Mouse (Mus musculus): ENCODE measurements around the gene Krt18. TPM values are rescaled to one million over a fixed set of nuclear protein-coding genes. Genes with fewer than 3 reads are reported as not detected.
A peak's percentile ranks its signal among the peaks of the same experiment; 100 is the strongest.

Gene Krt18
- polyA plus RNA-seq, 2 experiments from 2014 or later, result not detected

DNA sequence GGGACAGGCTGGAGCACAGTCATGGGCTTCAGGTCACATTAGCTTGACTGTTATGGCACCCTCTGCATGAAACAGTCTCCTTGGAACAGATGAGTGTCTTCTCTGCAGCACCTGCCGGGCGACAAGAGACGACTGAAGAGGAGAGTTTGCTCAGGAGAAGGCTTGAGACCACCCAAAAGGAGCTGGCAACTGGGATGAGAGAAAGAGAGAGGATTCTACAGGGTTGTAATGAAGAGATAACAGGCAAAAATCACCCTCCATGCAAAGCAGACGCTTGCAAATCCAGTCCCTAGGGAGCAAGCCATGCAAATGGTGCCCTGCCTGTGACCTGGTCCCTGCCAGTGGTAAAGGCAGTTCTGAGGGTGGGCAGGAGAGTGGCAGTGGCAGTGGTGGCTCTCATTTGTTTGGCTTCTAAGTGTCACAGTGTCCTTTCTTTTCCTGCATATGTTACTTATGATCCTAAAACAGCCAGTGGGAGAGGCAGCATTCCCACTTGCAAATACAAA lies 15.7 kb upstream of the Krt18 start:
- no peak for ATAC-seq

DNA sequence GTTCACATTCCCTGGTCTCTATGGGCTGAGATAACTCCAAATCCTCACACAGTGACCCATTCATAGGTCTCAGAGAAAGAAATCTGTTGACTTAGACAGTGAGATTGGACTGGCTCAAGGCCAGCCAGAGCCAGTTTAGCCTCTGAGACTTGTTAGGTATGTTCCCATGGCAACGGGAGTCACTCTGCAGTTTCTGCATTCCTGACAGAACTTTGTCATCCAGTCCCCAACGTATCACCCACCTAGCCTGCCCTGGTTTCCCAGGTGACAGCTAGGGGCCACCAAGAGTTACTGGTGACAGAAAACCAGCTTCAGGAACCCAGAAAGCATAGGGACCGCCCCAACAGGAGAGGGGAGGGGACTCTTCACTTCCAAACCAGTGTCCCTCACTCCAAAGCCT lies 14.3 kb upstream of the Krt18 start:
- ATAC-seq, result no peak

DNA sequence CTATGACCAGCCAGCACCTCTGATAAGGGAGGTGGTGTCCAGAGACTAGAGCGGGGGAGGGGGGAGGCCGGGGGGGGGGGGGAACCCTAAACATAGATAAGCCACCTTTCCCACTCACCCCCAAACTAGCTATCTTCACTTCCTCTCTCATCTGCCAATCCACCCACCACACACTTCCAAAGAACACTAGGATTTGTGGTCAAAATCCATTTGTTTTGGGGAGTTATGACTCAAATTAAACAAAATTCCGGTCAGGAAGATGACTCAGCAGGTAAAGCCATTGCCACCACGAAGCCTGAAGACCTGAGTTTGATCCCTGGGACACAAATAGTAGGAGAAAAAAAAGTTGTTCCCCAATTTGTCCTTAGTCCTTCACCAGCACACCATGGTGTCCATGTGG lies 13.1 kb upstream of the Krt18 start:
- ATAC-seq, result no peak

DNA sequence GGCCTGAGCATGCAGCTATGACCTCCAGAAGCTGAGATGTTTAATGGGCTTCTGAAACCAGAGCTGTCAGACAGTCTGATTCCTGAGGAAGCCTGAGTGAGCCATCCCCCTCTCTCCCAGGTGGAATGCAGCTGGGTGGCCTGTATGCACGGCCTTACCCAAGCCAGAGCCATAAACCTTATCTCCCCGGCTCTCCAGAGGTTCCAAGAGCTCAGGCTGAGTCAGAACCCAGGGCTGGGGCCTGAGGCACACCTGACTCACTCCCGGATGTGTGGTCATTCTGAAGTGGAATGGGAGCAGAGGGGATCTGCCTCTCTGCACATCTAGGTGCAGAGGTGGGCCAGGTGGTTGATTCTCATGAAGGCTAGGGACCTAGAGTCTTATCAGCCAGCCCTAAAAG lies 11.9 kb upstream of the Krt18 start:
- ATAC-seq, result no peak

DNA sequence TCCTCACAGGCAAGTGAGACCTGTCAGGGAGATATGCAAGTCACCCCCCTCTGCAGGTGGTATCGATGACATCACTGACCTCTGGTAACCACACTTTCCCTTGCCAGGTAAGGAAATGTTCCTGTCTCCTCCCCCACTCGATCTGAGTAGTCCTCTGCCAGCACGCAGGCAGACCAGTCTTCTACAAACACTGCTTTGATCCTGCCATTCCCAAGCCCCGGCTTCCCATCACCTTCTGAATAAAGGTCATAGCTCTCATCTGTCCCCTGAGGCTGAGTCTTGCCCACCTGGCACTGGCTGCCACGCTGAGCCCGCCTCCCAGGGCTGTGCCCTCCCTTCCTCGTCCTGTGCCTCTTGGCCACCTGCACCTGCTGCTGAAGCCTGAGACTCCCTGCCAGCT lies 11.2 kb upstream of the Krt18 start:
- no peak for ATAC-seq

DNA sequence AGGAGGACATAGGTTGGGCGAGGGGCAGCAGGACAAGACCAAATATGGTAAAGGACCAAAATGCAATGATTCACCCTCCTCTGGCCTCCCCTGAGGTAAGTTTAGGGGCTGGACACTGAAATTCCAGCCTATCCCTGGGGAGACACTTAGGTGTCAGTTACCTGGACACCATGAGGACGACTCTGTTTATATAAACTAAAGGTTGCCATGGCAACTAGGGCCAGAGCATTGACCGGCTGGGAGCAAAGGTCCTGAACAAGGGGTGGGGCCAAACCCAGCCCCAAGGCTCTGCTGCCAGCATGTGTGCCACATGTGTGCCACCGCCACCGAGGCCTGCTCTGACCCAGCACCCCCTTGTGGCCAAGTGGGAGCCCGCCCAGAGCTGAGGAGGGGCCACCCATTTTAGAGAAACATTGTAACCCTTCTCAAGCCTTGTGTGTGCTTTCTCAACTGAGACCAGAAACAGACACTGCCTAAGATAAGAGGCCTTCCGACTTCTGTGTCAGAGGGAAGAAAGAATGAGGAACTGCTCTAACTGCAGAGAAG lies 10.0 kb upstream of the Krt18 start:
- no peak for ATAC-seq

DNA sequence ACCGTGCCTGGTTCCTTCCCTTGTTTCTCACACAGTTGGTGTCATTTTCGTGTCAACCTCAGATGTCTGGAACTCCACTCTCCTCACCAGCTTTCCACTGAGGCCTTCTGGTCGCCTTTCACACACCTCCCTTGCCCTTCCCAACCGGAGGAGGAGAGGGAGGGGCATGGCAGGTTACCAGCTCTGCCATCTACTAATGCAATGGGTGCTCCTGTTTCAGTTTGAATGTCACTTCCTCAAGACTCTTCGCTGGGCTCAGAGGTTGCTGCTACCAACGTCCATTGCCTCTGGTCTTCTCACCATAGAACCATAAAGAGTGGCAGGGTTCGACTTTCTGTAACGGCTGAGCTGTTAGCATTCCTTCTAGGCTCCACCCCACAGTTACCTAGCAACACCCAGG lies 5.5 kb upstream of the Krt18 start:
- no peak for ATAC-seq

DNA sequence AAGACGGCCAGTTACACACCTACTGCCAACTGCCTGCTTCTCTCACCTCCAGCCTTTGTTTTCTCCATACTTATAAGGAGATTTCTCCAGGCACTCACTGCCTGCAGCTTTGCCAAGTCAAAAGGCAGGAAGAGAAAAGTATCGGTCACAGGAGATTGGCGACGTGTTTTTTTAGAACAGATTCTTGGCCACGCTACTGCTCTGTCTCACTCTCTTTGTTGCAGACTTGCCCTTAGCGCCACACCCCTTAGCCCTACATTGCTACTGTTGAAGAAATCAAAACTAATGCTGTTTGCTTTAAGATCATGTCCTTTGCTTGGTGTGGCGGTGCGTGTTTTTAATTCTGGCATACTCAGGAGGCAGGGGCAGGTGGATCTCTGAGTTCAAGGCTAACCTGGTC lies 4.1 kb upstream of the Krt18 start:
- ATAC-seq, result no peak

DNA sequence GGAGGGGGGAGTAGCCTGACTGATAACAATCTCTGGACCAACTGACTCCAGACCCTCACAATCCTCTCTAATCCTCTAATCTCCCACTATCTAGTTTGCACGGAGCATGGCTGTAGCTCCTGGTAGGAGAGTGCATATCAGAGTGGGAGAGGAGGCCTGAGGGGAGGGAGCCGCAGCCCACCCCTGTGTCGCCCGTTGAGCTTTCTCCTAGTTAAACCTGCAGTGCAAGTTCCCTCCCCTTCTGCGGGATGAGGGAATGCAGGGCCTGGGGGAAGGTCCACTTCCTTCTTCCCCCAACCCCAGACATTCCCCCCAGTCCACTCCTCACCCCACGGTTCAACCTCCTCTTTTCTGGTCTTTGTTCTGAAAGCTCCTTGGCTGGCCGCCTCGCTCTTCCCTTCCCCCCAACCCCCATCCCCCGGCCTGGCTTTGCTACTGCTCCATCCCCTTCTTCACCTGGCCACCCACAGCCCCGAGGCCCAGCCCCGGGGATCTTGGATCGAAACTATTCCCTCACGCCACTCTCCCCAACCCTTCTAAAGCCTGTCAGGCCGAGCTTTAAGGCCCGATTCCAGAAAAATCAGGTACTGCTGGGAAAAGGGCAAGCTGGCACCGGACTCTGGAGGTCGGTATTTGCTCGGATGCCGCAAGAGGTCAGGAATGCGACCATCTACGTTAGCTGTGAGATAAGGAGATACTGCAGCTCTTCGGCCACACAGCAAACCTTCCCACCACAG lies 2.7 kb upstream of the Krt18 start:
- ATAC-seq, result no peak

DNA sequence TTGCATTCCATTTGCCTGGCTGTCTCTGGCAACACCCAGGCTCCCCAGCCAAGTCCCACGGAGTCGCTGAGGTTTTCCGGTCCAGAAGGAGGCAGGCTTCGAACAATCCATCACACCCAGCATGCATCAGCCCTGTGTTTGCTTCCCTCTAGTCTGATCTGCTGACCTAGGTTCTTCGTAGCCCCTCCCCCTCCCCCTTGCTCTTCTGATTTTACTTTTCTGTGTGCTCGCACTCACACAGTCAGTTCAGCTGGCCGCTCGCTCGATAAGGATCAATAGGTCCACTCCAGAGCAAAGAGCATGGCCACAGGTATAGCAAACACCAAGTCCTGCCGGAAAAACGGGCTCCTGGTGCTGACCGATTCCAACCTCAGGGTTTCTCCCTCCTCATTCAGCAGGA lies 1.6 kb upstream of the Krt18 start:
- no peak for ATAC-seq

DNA sequence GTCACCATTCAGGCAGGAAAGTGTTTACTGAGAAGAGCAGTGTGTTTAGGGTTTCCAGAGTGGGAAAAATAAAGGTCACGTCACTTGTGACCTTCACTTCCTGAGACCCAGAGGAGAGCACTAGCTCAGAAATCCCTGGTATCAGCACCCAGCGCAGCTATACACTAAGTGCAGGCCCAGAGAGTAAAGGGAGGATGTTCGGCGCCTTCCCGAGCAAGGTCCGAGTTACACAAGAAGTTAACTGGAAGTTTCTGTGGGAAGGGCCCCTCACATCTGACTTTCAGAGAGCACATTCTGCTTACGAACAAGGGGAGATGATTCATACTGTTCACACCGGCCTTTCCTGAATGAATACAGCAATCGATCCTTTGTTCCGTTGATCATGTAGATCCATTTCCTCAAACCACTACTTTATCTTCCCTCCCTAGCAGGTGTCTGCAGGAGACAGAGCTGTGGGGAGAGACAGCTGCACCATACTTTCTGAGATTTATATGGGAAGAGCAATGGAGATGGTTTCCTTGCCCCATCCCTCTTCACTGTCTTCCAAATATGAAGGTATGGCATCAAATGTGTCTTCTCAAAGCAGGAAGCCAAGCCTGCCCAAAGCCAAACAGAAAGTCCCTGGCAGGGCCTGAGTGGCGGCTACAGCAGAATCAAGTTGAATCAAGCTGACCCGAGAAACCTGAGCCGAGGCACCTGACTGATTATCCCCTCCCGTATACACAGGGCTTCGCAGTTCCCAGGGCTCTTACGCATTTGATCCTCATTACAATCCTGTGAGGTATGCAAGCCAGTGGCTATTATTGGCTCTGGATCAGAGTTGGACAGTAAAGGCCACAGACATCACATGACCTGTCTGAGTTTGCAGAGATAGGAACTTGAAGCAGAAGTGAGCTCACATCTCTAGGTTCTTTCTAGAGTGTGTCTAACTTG lies 6.4 kb downstream of the Krt18 start:
- no peak for ATAC-seq

DNA sequence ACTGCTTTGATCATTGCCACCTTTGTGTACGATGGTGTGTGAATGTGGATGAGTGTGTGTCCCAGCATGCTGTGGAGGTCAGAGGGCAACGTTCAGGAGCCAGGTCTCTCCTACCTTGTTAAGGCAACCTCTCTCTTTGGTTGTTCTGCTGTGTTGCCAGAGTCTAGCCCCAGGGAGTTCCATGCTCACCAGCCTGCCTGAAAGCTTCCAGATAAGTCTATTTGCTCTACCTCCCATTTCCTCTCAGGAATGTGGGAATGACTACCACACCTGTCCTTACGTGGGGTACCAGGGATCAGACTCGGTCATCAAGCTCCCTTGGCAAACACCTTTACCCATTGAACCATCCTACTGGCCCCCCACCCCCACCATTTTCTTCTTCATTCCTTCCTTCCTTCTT lies 12.3 kb downstream of the Krt18 start:
- no peak for ATAC-seq

DNA sequence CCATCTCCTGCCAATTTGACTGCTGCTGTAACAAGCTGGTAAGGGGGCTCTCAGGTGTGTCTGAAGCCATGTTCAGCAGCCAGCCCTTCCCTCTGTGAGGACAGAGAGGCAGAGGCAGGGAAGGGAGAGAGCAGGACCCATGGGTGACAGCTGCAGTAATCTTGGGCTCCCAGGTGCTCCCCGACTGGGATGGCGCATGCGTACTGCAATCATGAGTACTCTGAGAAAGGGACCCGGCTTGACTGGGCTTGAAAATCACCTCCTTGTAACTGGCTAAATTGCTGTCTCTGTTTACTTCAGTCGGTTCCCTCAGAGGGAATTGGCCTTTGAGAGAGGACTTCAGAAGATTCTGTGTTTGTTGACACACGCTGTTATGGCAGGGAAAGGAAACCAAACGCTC lies 14.0 kb downstream of the Krt18 start:
- ATAC-seq, result no peak

DNA sequence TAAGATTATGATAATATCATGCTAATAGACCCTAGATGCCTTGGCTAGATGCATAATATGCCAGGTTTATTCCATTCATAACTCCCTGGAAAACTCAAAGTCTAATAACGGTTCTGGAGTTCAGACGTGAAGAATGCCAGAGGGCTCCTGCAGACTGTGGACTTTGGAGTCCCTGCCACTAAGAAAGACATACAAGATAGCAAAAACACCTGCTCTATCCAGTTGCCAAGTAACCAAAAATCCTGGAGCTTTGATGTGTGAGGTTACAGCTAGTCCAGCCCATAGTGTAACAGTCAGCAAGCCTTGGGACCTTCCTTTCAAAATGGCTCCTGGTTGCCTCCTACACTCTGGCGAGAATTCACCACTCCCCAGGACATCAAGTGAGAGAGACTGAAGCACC lies 16.8 kb downstream of the Krt18 start:
- ATAC-seq, result no peak

DNA sequence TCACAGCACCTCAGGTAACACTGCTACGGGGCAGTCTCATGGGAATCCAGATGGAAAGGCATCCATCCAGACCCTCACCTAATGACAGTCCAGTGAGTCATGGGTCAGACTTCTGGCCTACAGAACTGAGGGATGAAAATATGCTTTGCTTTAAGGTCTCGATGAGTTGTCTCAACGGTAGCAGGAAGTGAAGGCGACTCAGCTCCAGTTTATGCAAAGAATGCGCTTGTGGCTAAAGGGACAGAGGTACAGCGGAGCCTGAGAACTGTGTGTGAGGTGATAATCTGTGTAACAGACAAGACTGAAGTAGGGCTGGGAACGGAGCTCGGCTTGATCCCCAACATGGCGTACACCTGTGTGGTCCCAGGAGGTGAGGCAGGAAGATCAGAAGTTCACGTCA lies 17.7 kb downstream of the Krt18 start:
- no peak for ATAC-seq

DNA sequence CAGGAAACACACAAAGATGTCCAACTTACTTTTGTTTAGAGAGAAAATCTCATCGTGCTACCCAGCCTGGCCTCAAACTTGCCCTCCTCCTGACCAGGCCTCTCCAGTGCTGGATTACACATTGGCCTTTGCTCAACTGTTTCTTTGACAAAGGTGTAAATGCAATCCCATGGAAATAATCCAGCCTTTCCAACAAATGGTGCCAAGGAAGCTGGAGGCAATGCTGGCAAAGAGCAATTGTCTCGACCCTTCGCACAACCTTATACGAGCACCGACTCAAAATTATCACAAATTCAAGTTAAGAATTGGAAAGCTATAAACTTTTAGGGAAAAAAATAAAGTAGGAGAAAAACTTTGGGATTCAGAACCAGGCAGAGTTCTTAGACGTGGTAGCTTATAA lies 20.0 kb downstream of the Krt18 start:
- ATAC-seq, result no peak

DNA sequence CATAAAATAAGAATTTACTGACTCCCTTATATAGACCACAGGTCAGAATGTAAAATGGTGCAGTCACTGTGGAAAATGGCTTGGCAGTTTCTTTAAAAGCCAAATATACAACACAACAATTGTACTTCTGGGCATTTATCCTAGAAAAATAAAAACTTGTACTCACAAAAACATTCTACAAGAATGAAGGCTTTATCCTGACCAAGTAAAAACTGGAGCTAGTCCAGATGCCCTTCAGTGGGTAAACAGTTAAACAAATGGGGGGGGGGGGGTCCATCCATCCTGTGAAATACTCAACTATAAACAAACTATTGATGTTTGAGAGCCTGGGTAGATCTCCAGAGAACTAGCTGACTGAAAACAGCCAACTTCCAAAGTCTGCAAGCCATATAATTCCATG lies 21.9 kb downstream of the Krt18 start:
- ATAC-seq, result no peak

DNA sequence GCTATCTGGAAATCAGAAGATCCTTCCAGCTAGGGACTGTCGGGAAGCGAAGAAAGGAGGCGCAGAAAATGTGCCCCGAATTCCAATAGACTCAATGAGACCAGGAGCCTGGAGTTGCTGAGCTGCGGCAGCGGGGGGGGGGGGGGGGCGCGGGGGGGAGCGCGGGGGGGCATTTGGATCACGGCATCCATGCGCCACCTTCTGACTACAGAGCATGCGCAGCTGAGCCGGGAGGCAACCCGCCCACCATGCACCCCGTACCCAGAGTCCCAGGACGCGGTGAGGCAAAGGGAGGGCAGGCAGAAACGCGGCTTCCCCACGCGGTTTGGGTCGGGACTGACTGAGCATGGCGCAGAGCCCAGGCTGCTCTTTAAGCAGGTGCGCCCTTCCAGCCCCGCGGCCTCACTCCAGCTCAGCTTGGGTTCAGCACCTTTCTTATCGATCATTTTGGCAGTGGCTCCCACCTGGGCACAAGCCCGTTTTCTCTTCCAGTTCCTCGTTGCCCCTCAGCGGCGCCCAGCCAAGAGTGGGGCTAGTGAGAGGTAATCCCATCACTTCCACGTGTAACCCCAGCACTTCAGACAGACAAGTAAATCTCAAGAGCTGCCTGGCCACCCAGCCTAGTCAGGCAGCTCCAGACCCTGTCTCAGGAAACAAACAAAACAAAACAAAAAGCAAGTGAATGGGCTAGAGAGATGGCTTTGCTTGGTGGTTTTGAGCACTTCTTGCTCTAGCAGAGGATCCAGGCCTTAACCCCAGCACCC lies 24.1 kb downstream of the Krt18 start:
- ATAC-seq, result no peak

DNA sequence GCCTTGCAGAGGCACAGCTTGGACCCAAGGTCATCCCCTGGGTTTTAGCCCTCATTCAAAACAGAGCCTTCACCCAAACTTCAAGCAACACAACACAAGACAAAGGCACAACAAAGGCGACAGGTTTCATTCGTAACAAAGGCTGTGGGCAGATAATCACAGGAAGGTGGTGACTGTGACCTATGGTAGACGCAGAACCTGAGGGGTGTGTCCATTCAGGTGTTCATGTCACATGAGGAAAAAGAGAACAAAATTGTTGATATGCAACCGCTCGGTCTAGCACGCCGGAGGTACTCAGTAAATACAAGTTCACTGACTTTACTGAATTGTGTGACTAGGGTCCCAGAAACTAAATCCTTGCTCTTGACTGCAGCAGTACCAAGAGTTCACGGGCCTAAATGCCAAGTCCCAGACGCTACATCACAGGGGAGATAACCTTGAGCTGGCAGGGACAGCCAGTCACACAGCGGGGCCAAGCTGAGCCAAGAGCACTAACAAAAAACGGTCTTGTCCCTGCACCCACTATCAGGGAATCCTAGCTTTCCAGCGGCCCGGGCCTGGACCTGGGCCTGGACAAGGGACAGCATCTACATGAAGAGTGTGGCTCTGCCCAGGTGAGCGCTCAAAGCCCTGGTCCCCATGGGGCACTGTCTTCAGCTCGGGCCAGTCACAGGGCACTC lies 28.7 kb downstream of the Krt18 start:
- no peak for ATAC-seq

DNA sequence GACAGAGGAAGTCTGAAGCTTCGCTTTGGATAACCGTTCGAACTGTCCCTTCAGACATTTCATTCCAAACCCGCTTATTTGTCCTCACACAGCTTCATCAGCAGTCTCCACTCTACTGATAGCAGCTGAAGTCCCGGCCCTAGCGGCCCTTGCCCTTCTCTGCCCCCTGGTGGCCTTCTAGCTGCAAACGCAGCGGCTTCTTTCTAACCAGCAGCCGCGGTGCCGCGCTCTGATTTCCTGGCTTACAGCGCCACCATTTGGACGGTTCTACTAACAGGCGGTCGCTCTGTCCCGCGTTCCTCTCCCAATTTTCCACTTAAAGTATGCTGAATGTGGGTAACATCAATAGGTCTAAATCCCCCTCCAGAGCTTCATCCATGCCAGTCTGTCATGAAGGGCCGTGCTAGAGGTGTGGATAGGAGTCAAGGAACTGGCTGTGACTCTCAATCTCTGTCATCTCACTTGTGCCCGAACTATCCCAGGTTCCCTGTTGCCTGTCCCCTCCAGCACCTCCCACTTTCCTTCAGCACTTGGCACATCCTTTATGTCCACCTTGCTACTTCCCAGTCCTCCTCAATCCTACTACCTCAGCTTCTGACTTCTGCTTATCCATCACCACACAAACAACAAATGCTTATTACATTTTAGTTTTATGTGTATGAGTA lies 37.8 kb downstream of the Krt18 start:
- ATAC-seq, result peak; percentile 82
